Mouse (Mus musculus) embryonic fibroblast, embryonic 13.5 days (primary cell): ENCODE measurements at regions not wholly inside any gene's neighbourhood (a gene's known extent, or its start where the extent isn't known, plus 50 kb on each side); places are given as distances from the start of the nearest gene placed in this dataset.

Experiments
- H3K27ac ChIP-seq: 2 replicates; pipeline ENCODE4 v1.5.1; 2012; ENCODE audit warnings: low read length, control low read depth, inconsistent platforms; ENCODE audit not compliant: insufficient read depth
- H3K4me1 ChIP-seq: 2 replicates; pipeline ENCODE4 v1.6.1; 2011; ENCODE audit warnings: low read length; ENCODE audit not compliant: control insufficient read depth, insufficient read depth
- H3K4me3 ChIP-seq: 2 replicates; pipeline ENCODE4 v1.5.1; 2011; ENCODE audit warnings: mild to moderate bottlenecking, control low read depth, low read length; ENCODE audit not compliant: insufficient read depth
- CTCF ChIP-seq: IDR thresholded peaks from 2 replicates; pipeline ENCODE4 v1.5.1; 2011; ENCODE audit warnings: mild to moderate bottlenecking, control low read depth, low read length, moderate library complexity, borderline replicate concordance; ENCODE audit not compliant: insufficient read depth
- POLR2A ChIP-seq: IDR thresholded peaks from 2 replicates; pipeline ENCODE4 v1.6.1; 2011; ENCODE audit warnings: low read depth, mild to moderate bottlenecking, control low read depth, low read length, moderate library complexity

DNA sequence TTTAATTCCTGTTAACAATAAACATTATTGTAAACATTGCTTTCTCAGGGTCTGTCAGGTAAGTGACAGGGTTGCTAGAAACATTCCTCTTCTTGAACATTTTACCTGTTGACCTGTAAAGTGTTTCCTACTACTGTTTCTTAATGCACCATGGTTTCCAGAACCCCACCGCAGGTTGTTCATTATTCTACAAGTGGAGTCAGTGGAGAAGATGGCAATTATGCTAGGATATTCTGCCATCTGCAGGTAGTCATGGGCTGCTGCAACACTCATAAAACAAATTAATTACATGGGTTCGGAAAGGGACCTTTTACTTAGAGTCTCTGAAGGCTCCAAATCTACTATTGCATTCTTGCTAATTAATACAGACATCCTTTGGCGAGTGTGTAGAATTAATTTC is 239.1 kb upstream of the Pdzrn3 start:
- Histone ChIP-seq H3K4me3 (no peak overlapping the region), H3K4me1 (no peaks in the 10 kb centered on the region), H3K27ac (no peak overlapping the region)
- TF ChIP-seq CTCF (no peak), POLR2A (no peak)

DNA sequence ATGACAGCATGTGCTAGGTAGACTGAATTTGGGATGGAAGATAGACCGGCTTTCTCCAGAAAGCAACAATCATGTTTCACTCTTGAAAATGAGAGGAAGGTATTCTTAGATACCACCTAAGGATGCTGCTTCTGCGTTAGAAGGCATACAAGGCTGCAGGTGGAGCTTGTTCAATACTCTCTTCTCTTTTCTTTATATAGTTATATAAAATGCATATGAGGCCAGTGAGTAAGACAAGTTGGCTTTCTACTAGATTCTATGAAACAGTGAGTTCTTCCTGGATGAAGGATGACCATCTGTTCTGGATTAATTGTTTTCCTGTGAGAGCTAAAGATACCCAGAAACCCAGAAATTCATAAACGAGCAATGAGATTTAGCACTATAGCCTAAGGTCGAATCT is 231.3 kb upstream of the Pdzrn3 start:
- Histone ChIP-seq H3K4me1 (no peaks in the 10 kb centered on the region), H3K4me3 (no peak overlapping the region), H3K27ac (no peak overlapping the region)
- no peak for TF ChIP-seq CTCF
- no peak for TF ChIP-seq POLR2A

DNA sequence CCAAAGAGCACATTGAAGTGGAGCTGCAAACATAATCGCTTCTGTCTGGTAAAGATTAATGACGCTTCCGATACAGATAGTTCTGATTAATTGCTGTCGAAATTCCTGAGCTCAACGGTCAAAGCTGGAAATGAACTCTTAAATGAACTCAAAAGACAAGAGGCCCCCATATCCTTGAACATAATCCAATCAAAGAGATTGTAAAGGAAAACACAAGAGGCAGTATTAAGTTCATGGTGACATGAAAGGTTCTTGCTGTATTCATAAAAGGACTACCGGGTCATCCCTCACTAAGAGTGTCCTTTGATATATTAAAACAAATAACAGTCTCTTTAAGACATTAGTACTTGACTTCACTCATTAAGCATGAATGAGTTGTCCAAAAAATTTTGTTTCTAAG is 225.4 kb upstream of the Pdzrn3 start:
- H3K27ac ChIP-seq: no peak overlapping the region
- TF ChIP-seq CTCF (no peak), POLR2A (no peak)
- H3K4me1 ChIP-seq: no peaks in the 10 kb centered on the region
- H3K4me3 ChIP-seq: no peak overlapping the region

DNA sequence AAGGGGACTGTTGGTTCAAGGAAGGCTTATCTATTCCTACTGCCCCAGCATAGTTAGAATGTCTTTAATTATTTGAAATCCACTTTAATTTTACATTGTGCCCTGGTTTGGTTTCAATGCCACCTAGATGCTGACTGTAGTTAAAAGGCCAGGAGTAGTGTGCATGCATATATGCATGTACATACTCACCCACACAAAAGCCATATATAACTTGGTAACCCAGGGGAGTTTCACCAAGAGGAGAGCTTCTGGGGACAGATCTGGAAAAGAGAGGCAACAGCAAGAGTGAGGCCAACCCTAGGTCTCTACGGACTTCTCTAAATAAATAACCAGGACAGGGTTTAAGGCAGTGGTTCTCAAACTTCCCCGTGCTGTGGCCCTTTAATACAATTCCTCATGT is 219.3 kb upstream of the Pdzrn3 start:
- no peak overlapping the region for H3K4me3 ChIP-seq
- no peaks in the 10 kb centered on the region for H3K4me1 ChIP-seq
- no peak overlapping the region for H3K27ac ChIP-seq
- TF ChIP-seq CTCF: no peak
- TF ChIP-seq POLR2A: no peak

DNA sequence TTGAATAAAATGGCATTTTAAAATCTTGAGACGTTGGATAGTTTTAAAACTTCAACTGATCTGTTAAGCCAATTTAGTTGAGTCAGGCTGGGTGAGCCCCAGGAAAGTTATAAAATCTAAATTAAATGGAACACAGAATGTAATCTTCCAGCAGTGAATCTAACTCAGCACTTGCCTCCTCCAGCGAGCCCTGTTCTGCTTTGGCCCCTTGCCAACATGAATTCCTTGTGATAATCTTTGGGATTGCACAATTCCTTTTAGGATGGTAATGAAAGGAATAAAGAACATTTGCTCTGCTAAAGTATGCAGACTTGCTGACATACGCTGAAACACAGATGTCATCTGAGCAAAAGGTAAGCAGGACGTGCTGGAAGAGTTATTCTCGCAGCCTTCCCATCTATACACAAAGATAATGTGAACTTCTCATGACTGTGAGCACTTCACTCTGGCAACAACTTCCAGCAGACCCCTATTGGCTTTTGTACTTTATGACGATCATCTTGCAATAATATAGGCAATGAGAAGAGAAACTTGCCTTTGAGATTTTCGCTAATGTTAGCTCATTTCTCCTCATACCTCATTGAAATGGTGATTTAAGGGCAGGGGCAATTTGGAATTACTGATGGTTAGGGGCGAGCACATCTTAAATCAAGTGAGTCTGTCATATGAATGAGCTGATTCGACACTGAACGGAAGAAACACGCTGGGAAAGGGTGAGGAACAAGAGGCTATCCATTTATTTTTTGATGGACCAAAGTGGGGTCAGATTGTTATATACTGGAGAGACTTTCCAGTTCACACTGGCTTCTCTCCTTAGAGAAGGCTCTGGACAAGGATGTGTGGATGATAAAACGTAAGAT is 216.3 kb upstream of the Pdzrn3 start:
- Histone ChIP-seq H3K27ac (no peak overlapping the region), H3K4me3 (no peak overlapping the region), H3K4me1 (no peaks in the 10 kb centered on the region)
- no peak for TF ChIP-seq POLR2A
- TF ChIP-seq CTCF: no peak

DNA sequence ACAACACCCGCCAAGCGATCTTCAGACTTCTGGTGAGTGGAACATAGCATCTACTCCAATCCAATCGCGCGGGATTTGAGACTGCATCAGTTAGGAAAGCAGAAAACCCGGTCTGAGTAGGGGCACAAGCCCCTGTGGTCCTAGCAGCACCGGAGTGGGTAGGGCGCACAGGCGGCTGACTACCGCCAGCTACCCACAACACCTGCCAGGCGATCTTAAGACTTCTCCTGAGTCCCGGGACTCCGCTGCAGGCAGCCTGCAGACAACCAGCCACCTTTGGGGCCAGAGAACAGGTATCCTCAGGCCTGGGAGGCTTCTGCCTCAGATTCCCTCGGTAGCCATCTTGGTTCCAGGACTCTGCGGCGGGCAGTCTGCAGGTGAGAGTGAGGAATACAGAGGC is 208.2 kb upstream of the Pdzrn3 start:
- H3K4me1 ChIP-seq: no peaks in the 10 kb centered on the region
- TF ChIP-seq POLR2A: no peak
- TF ChIP-seq CTCF: no peak
- no peak overlapping the region for H3K27ac ChIP-seq
- H3K4me3 ChIP-seq: no peak overlapping the region

DNA sequence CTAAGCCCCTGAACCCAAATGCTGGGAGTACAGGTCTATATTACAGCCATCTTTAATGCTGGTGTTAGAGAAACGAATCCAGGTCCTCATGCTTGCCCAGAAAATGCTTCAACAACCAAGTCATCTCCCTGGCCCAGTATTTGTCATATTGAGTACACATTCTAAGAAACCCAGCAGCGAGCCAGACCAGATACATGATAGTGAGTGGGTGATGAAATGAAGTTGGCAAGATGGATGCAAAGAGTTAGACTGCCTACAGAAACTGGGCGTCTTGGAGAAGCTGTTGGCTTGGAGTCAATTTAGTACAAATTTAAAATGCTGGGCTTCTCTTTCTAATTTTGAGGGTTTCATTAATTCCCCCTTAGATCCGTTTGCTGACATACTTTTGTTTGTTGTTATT is 203.1 kb upstream of the Pdzrn3 start:
- H3K4me1 ChIP-seq: no peaks in the 10 kb centered on the region
- TF ChIP-seq POLR2A (no peak), CTCF (no peak)
- no peak overlapping the region for H3K27ac ChIP-seq
- H3K4me3 ChIP-seq: no peak overlapping the region

DNA sequence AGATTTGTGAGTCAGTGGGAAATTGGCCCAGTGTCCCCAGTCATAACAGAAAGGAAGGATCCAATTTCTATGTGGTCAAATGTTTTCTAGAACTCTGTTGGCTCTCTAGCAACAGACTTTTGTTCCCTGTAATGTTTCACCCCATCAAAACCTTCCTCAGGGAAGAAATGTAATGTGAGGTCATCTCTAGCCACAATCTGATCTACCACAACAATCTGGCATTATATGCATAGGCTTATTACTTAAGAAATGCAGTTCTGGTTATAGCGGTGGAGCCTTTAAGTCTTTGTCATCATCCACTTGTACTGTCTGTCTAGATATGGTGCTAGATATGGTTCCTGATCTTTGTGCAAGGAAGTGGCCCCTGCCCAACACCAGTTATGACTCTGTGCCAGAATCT is 178.4 kb upstream of the Pdzrn3 start:
- H3K27ac ChIP-seq: peak overlapping the region; percentile 32; the same call in 1 of the 2 replicates
- H3K4me1 ChIP-seq: 0 out of 2 replicates have a peak, but pooled peaks cover 3% of the 10 kb centered on the region
- no peak overlapping the region for H3K4me3 ChIP-seq
- TF ChIP-seq POLR2A (no peak), CTCF (no peak)

DNA sequence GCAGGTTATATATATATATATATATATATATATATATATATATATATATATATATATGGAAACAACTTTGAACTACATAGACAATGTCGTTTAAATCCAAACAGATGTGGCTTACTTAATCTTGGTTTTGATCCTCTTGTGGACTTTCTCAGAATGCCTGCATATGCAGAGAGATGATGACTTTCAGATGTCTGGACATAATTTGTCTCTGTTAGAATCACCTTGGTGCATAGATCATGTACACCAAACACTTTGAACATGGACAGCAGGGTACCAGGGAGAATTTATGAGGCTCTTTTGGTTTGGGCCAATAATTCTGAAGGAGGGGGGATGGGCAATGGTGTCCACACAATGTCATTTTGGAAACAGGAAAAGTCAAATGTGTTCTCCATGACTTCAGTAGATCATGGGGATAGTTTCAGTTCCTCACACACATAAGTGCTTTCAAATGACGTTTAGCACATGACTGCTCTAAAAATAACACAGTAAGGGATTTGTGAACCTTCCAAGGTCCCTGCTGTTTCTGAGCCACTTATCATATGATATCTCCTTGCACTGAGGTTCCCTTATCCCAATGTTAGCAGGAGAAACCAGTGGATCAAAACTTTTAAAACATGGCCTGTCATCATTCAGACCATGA is 177.4 kb upstream of the Pdzrn3 start:
- H3K4me1 ChIP-seq: 0 out of 2 replicates have a peak, but pooled peaks cover 3% of the 10 kb centered on the region
- no peak overlapping the region for H3K4me3 ChIP-seq
- no peak overlapping the region for H3K27ac ChIP-seq
- TF ChIP-seq CTCF (no peak), POLR2A (no peak)

DNA sequence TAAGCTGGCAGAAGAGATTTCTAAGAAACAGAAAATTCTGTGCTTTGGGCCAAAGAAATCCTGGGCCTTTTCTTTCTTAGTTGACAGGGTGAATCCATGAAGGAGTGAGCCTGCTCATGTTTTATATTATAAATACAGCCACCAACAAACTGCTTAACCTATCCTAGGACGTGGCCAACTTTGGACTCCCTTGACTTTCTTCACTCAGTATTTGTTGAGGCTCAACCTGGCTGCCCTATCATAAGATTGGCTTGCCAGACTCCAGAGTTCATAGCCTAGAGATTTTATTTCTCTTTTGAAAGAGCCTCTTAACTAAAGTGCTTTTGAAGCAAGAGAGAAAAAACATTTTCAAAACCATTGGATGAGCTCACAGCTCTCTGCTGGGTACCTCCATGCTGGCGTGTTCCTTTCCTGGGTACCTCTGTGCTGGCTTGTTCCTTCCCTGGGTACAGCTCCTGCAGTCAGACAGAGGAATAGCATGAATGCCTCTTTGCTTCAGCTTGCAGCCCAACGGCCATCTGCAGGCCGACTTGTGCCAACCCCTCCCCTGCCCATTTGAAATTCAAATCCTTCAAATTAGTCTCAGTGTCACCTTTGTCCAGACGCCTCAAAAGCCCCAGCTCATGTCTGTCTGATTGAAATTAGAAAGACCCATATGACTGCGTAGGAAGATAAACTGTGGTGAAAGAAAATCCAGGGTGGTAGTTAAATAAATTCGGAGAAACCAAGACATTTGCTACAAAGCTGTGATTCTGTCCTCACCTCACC is 173.0 kb upstream of the Pdzrn3 start:
- TF ChIP-seq POLR2A (no peak), CTCF (no peak)
- H3K27ac ChIP-seq: no peak overlapping the region
- no peak overlapping the region for H3K4me3 ChIP-seq
- no peaks in the 10 kb centered on the region for H3K4me1 ChIP-seq
